Mouse (Mus musculus) myocyte (in vitro differentiated cells): ENCODE data around the gene Rgs14.

Experiments
- E2F4 ChIP-seq: IDR thresholded peaks from one replicate; pipeline ENCODE4 v1.6.1; 2011; ENCODE audit warnings: mild to moderate bottlenecking, control low read depth, moderate library complexity; ENCODE audit not compliant: insufficient read depth
- MYOD1 ChIP-seq, 3 experiments: IDR thresholded peaks; one replicate each; pipeline ENCODE4 v1.6.1; 2011; ENCODE audit warnings: control low read depth in 2 of 3, low read depth in 2 of 3, mild to moderate bottlenecking in 2 of 3, moderate library complexity in 1 of 3; ENCODE audit not compliant: insufficient read length in 2 of 3, control insufficient read depth in 1 of 3
- POLR2A ChIP-seq: IDR thresholded peaks from one replicate; pipeline ENCODE4 v1.6.1; 2011; ENCODE audit warnings: low read depth, mild to moderate bottlenecking, control low read depth, moderate library complexity; ENCODE audit not compliant: insufficient read length
- SRF ChIP-seq: IDR thresholded peaks from one replicate; pipeline ENCODE4 v1.6.1; 2011; ENCODE audit warnings: low read depth; ENCODE audit not compliant: control insufficient read depth, insufficient read length
- TCF12 ChIP-seq: IDR thresholded peaks from one replicate; pipeline ENCODE4 v1.6.1; 2011; ENCODE audit warnings: mild to moderate bottlenecking, control low read depth; ENCODE audit not compliant: poor library complexity, insufficient read depth, severe bottlenecking
- USF1 ChIP-seq: IDR thresholded peaks from one replicate; pipeline ENCODE4 v1.6.1; 2011; ENCODE audit warnings: low read depth, mild to moderate bottlenecking, control low read depth, moderate library complexity

DNA sequence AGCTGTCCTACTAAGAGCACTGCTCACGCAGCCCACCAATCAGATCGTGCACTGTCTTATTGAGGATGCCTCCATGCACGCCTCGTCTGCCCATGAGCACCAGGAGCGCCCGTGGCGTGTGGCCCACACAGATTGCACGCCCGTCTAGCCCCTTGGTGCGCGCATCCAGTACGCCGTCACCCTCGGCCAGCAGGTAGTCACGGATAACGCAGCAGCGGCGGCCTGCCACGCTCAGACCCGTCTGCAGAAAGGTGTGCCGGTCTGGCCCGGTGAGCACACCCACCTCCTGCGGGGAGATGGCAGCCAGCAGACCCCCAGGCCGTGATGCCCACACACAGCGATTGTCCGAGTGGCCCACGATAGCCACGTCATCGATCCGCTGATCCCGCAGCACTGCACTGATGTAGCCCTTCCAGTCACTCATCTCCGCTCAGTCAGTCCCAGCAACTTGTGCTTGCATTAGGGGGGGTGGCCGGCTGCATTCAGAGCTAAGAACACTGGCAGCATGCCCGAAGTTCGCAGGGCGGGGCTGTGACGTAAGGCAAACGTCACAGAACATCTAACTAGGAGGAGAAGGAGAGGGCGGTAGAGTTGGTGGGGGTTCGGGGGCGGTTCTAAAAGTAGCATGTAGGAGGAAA lies 45.3 kb downstream of the Rgs14 start, which contains the start of gene Pfn3:
- TF ChIP-seq E2F4 (no peak), POLR2A (no peak), TCF12 (no peak), USF1 (no peak), MYOD1 (IDR thresholded peaks at IDR 0.05; ENCODE audit: control insufficient read depth in 1 of 3, insufficient read length in 2 of 3, low read depth in 2 of 3) (no peak), SRF (no peak)
